Mouse (Mus musculus): ENCODE results near the gene Gm9733.

DNA sequence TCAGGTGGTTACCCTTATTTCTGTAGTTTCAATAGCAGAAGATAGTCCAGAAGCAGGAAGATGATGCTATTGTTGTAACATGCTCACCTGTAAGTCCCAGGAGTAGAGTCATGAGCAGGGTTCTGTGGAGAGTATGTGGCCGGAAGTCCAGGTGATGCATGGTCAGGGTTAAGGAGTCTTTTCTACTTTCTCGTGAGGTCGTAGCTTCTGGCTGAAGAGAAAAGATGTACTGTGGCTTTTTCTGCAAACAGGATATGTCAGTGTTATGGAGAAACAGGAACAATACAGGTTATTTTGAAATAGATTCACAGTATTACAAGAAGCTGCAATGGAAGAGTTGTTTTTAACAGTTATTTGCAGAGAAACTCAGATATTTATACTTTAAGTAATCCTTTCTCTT is at the start of gene Gm9733:
- TF ChIP-seq POLR2A (IDR thresholded peaks at IDR 0.05; ENCODE audit: borderline replicate concordance, insufficient read depth, low read length) (no peak), CTCF (IDR thresholded peaks at IDR 0.05; ENCODE audit: borderline replicate concordance, insufficient read depth, low read depth, low read length) (no peak)

Data from cerebellum, adult 2 months (tissue).